Mouse (Mus musculus) ZHBTc4 (cell line): Measurements from ENCODE around the gene Stx2.

Experiments
- DNase-seq: peaks from one replicate; pipeline ENCODE4 v3.0.0-alpha.2; 2011; ENCODE audit warnings: low read depth, low spot score

Stx2 gene

GRCm38 (mm10) chr5:129008412-129008826 is at the start of gene Stx2:
Gene Stx2, minus strand, starts transcription at chr5:129008574.
- DNase-seq: peak; percentile 95

GRCm38 (mm10) chr5:129054675-129055284 is 46.4 kb upstream of the Stx2 start:
- DNase-seq: no peak

- no peak for DNase-seq
These were observed 44.4 kb upstream of the Stx2 start for GRCm38 (mm10) chr5:129052636-129053355.

- peak; percentile 59 for DNase-seq
These were observed 43.5 kb upstream of the Stx2 start for GRCm38 (mm10) chr5:129051910-129052309.

GRCm38 (mm10) chr5:129049372-129049771 is 41.0 kb upstream of the Stx2 start:
- no peak for DNase-seq

- no peak for DNase-seq
These were observed 37.5 kb upstream of the Stx2 start for GRCm38 (mm10) chr5:129045641-129046580.

GRCm38 (mm10) chr5:129037739-129038138 is 29.4 kb upstream of the Stx2 start:
- DNase-seq: no peak

- DNase-seq: peak; percentile 77
These were observed 28.3 kb upstream of the Stx2 start for GRCm38 (mm10) chr5:129036678-129037077.

GRCm38 (mm10) chr5:129029131-129029723 is 20.9 kb upstream of the Stx2 start:
- peak; percentile 63 for DNase-seq

- DNase-seq: peak; percentile 56
These were observed 18.3 kb upstream of the Stx2 start for GRCm38 (mm10) chr5:129026637-129027036.

- DNase-seq: peak; percentile 27
These were observed 17.8 kb upstream of the Stx2 start for GRCm38 (mm10) chr5:129026171-129026570.

- DNase-seq: peak; percentile 12
These were observed 17.4 kb upstream of the Stx2 start for GRCm38 (mm10) chr5:129025725-129026124.

- peak; percentile 49 for DNase-seq
These were observed 16.7 kb upstream of the Stx2 start for GRCm38 (mm10) chr5:129025048-129025447.

- DNase-seq: peak; percentile 36
These were observed 12.4 kb upstream of the Stx2 start for GRCm38 (mm10) chr5:129020731-129021130.

GRCm38 (mm10) chr5:129020300-129020668 is 11.9 kb upstream of the Stx2 start:
- no peak for DNase-seq

GRCm38 (mm10) chr5:129019497-129020299 is 11.3 kb upstream of the Stx2 start, which contains the start of gene Ran:
Gene Ran, plus strand, starts transcription at chr5:129020069.
- peak; percentile 97 for DNase-seq

- DNase-seq: peak; percentile 58
These were observed 10.6 kb upstream of the Stx2 start for GRCm38 (mm10) chr5:129018782-129019489.

GRCm38 (mm10) chr5:129016370-129016769 is 8.0 kb upstream of the Stx2 start:
- no peak for DNase-seq

GRCm38 (mm10) chr5:129015540-129015939 is 7.2 kb upstream of the Stx2 start:
- DNase-seq: no peak

GRCm38 (mm10) chr5:129015020-129015419 is 6.6 kb upstream of the Stx2 start:
- DNase-seq: no peak
